Mouse (Mus musculus): ENCODE measurements around the gene Urah. TPM values are rescaled to one million over a fixed set of nuclear protein-coding genes. Genes with fewer than 3 reads are reported as not detected.
A peak's percentile ranks its signal among the peaks of the same experiment; 100 is the strongest.

Gene Urah
- not detected in 2 replicates for polyA plus RNA-seq (2012; ENCODE audit: insufficient read depth, insufficient read length, low replicate concordance, missing spikeins)

GRCm38 (mm10) chr7:140834968-140835757 lies at the start of gene Urah:
Gene Urah, plus strand, starts transcription at chr7:140835018.
- Histone ChIP-seq H3K27ac (ENCODE audit: insufficient read depth, low read depth, low read length) (no peak within 1 kb of the TSS), H3K4me1 (ENCODE audit: control insufficient read depth, insufficient read depth, low read length) (no peaks in the 10 kb centered on the region), H3K4me3 (ENCODE audit: insufficient read depth, low read depth, low read length) (no peak within 1 kb of the TSS)
- 53% methylated on average over 20 of the region's 20 CpGs for WGBS
- TF ChIP-seq POLR2A (IDR thresholded peaks at IDR 0.05; ENCODE audit: insufficient read depth, low read depth, low read length) (no peak), CTCF (IDR thresholded peaks at IDR 0.05; ENCODE audit: insufficient read depth, low read depth, low read length) (no peak)

GRCm38 (mm10) chr7:140787406-140788052 lies 47.3 kb upstream of the Urah start, which contains the start of gene Syce1:
Gene Syce1, minus strand, starts transcription at chr7:140787852.
- no peak within 1 kb of the TSS for H3K4me3 ChIP-seq (ENCODE audit: insufficient read depth, low read depth, low read length)
- TF ChIP-seq POLR2A (IDR thresholded peaks at IDR 0.05; ENCODE audit: insufficient read depth, low read depth, low read length) (no peak), CTCF (IDR thresholded peaks at IDR 0.05; ENCODE audit: insufficient read depth, low read depth, low read length) (no peak)
- no peak within 1 kb of the TSS for H3K27ac ChIP-seq (ENCODE audit: insufficient read depth, low read depth, low read length)
- no peaks in the 10 kb centered on the region for H3K4me1 ChIP-seq (ENCODE audit: control insufficient read depth, insufficient read depth, low read length)
- 88% methylated on average over 33 of the region's 33 CpGs for WGBS

- WGBS: 84% methylated on average over 7 of the region's 7 CpGs
- Histone ChIP-seq H3K27ac (ENCODE audit: insufficient read depth, low read depth, low read length) (no peak overlapping the region), H3K4me3 (ENCODE audit: insufficient read depth, low read depth, low read length) (no peak overlapping the region), H3K4me1 (ENCODE audit: control insufficient read depth, insufficient read depth, low read length) (no peaks in the 10 kb centered on the region)
- TF ChIP-seq CTCF (IDR thresholded peaks at IDR 0.05; ENCODE audit: insufficient read depth, low read depth, low read length): no peak
- no peak for TF ChIP-seq POLR2A (IDR thresholded peaks at IDR 0.05; ENCODE audit: insufficient read depth, low read depth, low read length)
These were observed 46.8 kb upstream of the Urah start for GRCm38 (mm10) chr7:140788053-140788435.

GRCm38 (mm10) chr7:140793541-140793940 lies 41.3 kb upstream of the Urah start:
- Histone ChIP-seq H3K4me3 (ENCODE audit: insufficient read depth, low read depth, low read length) (no peak overlapping the region), H3K4me1 (ENCODE audit: control insufficient read depth, insufficient read depth, low read length) (no peaks in the 10 kb centered on the region), H3K27ac (ENCODE audit: insufficient read depth, low read depth, low read length) (no peak overlapping the region)
- WGBS: 44% methylated on average over 4 of the region's 4 CpGs
- no peak for TF ChIP-seq CTCF (IDR thresholded peaks at IDR 0.05; ENCODE audit: insufficient read depth, low read depth, low read length)
- no peak for TF ChIP-seq POLR2A (IDR thresholded peaks at IDR 0.05; ENCODE audit: insufficient read depth, low read depth, low read length)

GRCm38 (mm10) chr7:140797619-140798018 lies 37.2 kb upstream of the Urah start:
- 95% methylated on average over 3 of the region's 3 CpGs for WGBS
- TF ChIP-seq POLR2A (IDR thresholded peaks at IDR 0.05; ENCODE audit: insufficient read depth, low read depth, low read length) (no peak), CTCF (IDR thresholded peaks at IDR 0.05; ENCODE audit: insufficient read depth, low read depth, low read length) (no peak)
- no peaks in the 10 kb centered on the region for H3K4me1 ChIP-seq (ENCODE audit: control insufficient read depth, insufficient read depth, low read length)
- no peak overlapping the region for H3K27ac ChIP-seq (ENCODE audit: insufficient read depth, low read depth, low read length)
- H3K4me3 ChIP-seq (ENCODE audit: insufficient read depth, low read depth, low read length): no peak overlapping the region

- no peak overlapping the region for H3K27ac ChIP-seq (ENCODE audit: insufficient read depth, low read depth, low read length)
- no peak overlapping the region for H3K4me3 ChIP-seq (ENCODE audit: insufficient read depth, low read depth, low read length)
- WGBS: 77% methylated on average over 2 of the region's 2 CpGs
- H3K4me1 ChIP-seq (ENCODE audit: control insufficient read depth, insufficient read depth, low read length): no peaks in the 10 kb centered on the region
- no peak for TF ChIP-seq CTCF (IDR thresholded peaks at IDR 0.05; ENCODE audit: insufficient read depth, low read depth, low read length)
- no peak for TF ChIP-seq POLR2A (IDR thresholded peaks at IDR 0.05; ENCODE audit: insufficient read depth, low read depth, low read length)
These were observed 36.6 kb upstream of the Urah start for GRCm38 (mm10) chr7:140798212-140798611.

GRCm38 (mm10) chr7:140802629-140803028 lies 32.2 kb upstream of the Urah start:
- WGBS: 59% methylated on average over 6 of the region's 6 CpGs
- no peak overlapping the region for H3K27ac ChIP-seq (ENCODE audit: insufficient read depth, low read depth, low read length)
- H3K4me3 ChIP-seq (ENCODE audit: insufficient read depth, low read depth, low read length): no peak overlapping the region
- H3K4me1 ChIP-seq (ENCODE audit: control insufficient read depth, insufficient read depth, low read length): no peaks in the 10 kb centered on the region
- TF ChIP-seq POLR2A (IDR thresholded peaks at IDR 0.05; ENCODE audit: insufficient read depth, low read depth, low read length) (no peak), CTCF (IDR thresholded peaks at IDR 0.05; ENCODE audit: insufficient read depth, low read depth, low read length) (no peak)

GRCm38 (mm10) chr7:140805704-140806103 lies 29.1 kb upstream of the Urah start:
- Histone ChIP-seq H3K27ac (ENCODE audit: insufficient read depth, low read depth, low read length) (no peak overlapping the region), H3K4me3 (ENCODE audit: insufficient read depth, low read depth, low read length) (no peak overlapping the region), H3K4me1 (ENCODE audit: control insufficient read depth, insufficient read depth, low read length) (no peaks in the 10 kb centered on the region)
- no peak for TF ChIP-seq POLR2A (IDR thresholded peaks at IDR 0.05; ENCODE audit: insufficient read depth, low read depth, low read length)
- peak; percentile 30; the same call in 1 of the 2 replicates for TF ChIP-seq CTCF (IDR thresholded peaks at IDR 0.05; ENCODE audit: insufficient read depth, low read depth, low read length)
- WGBS: 11% methylated on average over 1 of the region's 1 CpGs

GRCm38 (mm10) chr7:140810496-140810895 lies 24.3 kb upstream of the Urah start:
- Histone ChIP-seq H3K4me1 (ENCODE audit: control insufficient read depth, insufficient read depth, low read length) (no peaks in the 10 kb centered on the region), H3K4me3 (ENCODE audit: insufficient read depth, low read depth, low read length) (no peak overlapping the region), H3K27ac (ENCODE audit: insufficient read depth, low read depth, low read length) (no peak overlapping the region)
- no peak for TF ChIP-seq CTCF (IDR thresholded peaks at IDR 0.05; ENCODE audit: insufficient read depth, low read depth, low read length)
- no peak for TF ChIP-seq POLR2A (IDR thresholded peaks at IDR 0.05; ENCODE audit: insufficient read depth, low read depth, low read length)
- 89% methylated on average over 6 of the region's 6 CpGs for WGBS

Measured in olfactory bulb, adult 2 months (tissue).